Mouse (Mus musculus): ENCODE data around the gene Depp1. TPM values are rescaled to one million over a fixed set of nuclear protein-coding genes. Genes with fewer than 3 reads are reported as not detected.
A peak's percentile ranks its signal among the peaks of the same experiment; 100 is the strongest.

The Depp1 gene
- total and polyA plus RNA-seq, 2 experiments from 2014 or later: 3.1 to 5.0 TPM

- Histone ChIP-seq H3K9me3 (ENCODE audit: low read length) (no peaks in the 10 kb centered on the region), H3K4me2 (ENCODE audit: low read depth, low read length, poor library complexity, severe bottlenecking) (no peak overlapping the region), H3K4me3 (ENCODE audit: low read depth, low read length) (no peak overlapping the region), H3K4me1 (ENCODE audit: insufficient read depth, low read length) (no peaks in the 10 kb centered on the region), H3K9ac (replicated peaks; ENCODE audit: low read length, poor library complexity, severe bottlenecking) (no peak overlapping the region), H3K27me3 (ENCODE audit: insufficient read depth, low read length) (no peaks in the 10 kb centered on the region), H3K27ac (ENCODE audit: low read depth, low read length) (no peak overlapping the region), H3K36me3 (ENCODE audit: insufficient read depth, low read length) (no peaks in the 10 kb centered on the region)
- peak; percentile 93 for TF ChIP-seq CTCF (IDR thresholded peaks at IDR 0.05)
- ATAC-seq (ENCODE audit: low FRiP score) (peak; percentile 70), DNase-seq (ENCODE audit: low spot score) (peak; percentile 89)
- WGBS: 51% methylated on average over 9 of the region's 9 CpGs
Measured at GRCm38 (mm10) chr6:116653684-116654454, 3.5 kb downstream of the Depp1 start.

- Histone ChIP-seq H3K4me2 (ENCODE audit: low read depth, low read length, poor library complexity, severe bottlenecking) (no peak overlapping the region), H3K9ac (replicated peaks; ENCODE audit: low read length, poor library complexity, severe bottlenecking) (no peak overlapping the region), H3K27me3 (ENCODE audit: insufficient read depth, low read length) (no peaks in the 10 kb centered on the region), H3K4me1 (ENCODE audit: insufficient read depth, low read length) (no peaks in the 10 kb centered on the region), H3K4me3 (ENCODE audit: low read depth, low read length) (no peak overlapping the region), H3K36me3 (ENCODE audit: insufficient read depth, low read length) (no peaks in the 10 kb centered on the region), H3K27ac (ENCODE audit: low read depth, low read length) (no peak overlapping the region), H3K9me3 (ENCODE audit: low read length) (no peaks in the 10 kb centered on the region)
- no peak for TF ChIP-seq CTCF (IDR thresholded peaks at IDR 0.05)
- no peak for ATAC-seq (ENCODE audit: low FRiP score)
- WGBS: 88% methylated on average over 2 of the region's 2 CpGs
- DNase-seq (ENCODE audit: low spot score): no peak
Measured at GRCm38 (mm10) chr6:116663364-116663763, 13.0 kb downstream of the Depp1 start.

- Histone ChIP-seq H3K27me3 (ENCODE audit: insufficient read depth, low read length) (no peaks in the 10 kb centered on the region), H3K4me2 (ENCODE audit: low read depth, low read length, poor library complexity, severe bottlenecking) (no peak overlapping the region), H3K4me1 (ENCODE audit: insufficient read depth, low read length) (no peaks in the 10 kb centered on the region), H3K36me3 (ENCODE audit: insufficient read depth, low read length) (no peaks in the 10 kb centered on the region), H3K27ac (ENCODE audit: low read depth, low read length) (no peak overlapping the region), H3K4me3 (ENCODE audit: low read depth, low read length) (no peak overlapping the region), H3K9ac (replicated peaks; ENCODE audit: low read length, poor library complexity, severe bottlenecking) (no peak overlapping the region), H3K9me3 (ENCODE audit: low read length) (no peaks in the 10 kb centered on the region)
- no peak for ATAC-seq (ENCODE audit: low FRiP score)
- TF ChIP-seq CTCF (IDR thresholded peaks at IDR 0.05): no peak
- no peak for DNase-seq (ENCODE audit: low spot score)
- 81% methylated on average over 6 of the region's 6 CpGs for WGBS
Measured at GRCm38 (mm10) chr6:116664031-116664430, 13.6 kb downstream of the Depp1 start.

GRCm38 (mm10) chr6:116664830-116665229 is 14.4 kb downstream of the Depp1 start:
- no peak overlapping the region for H3K27ac ChIP-seq (ENCODE audit: low read depth, low read length)
- no peak for TF ChIP-seq CTCF (IDR thresholded peaks at IDR 0.05)
- no peaks in the 10 kb centered on the region for H3K27me3 ChIP-seq (ENCODE audit: insufficient read depth, low read length)
- no peak overlapping the region for H3K9ac ChIP-seq (replicated peaks; ENCODE audit: low read length, poor library complexity, severe bottlenecking)
- H3K9me3 ChIP-seq (ENCODE audit: low read length): no peaks in the 10 kb centered on the region
- H3K4me1 ChIP-seq (ENCODE audit: insufficient read depth, low read length): no peaks in the 10 kb centered on the region
- no peak overlapping the region for H3K4me3 ChIP-seq (ENCODE audit: low read depth, low read length)
- DNase-seq (ENCODE audit: low spot score) (no peak), ATAC-seq (ENCODE audit: low FRiP score) (no peak)
- no peak overlapping the region for H3K4me2 ChIP-seq (ENCODE audit: low read depth, low read length, poor library complexity, severe bottlenecking)
- no peaks in the 10 kb centered on the region for H3K36me3 ChIP-seq (ENCODE audit: insufficient read depth, low read length)
- WGBS: 71% methylated on average over 3 of the region's 3 CpGs

GRCm38 (mm10) chr6:116666085-116666750 is 15.8 kb downstream of the Depp1 start:
- no peaks in the 10 kb centered on the region for H3K36me3 ChIP-seq (ENCODE audit: insufficient read depth, low read length)
- peaks cover 5% of the 10 kb centered on the region for H3K4me1 ChIP-seq (ENCODE audit: insufficient read depth, low read length)
- no peak overlapping the region for H3K4me2 ChIP-seq (ENCODE audit: low read depth, low read length, poor library complexity, severe bottlenecking)
- DNase-seq (ENCODE audit: low spot score): no peak
- no peak overlapping the region for H3K9ac ChIP-seq (replicated peaks; ENCODE audit: low read length, poor library complexity, severe bottlenecking)
- ATAC-seq (ENCODE audit: low FRiP score): no peak
- no peak overlapping the region for H3K27ac ChIP-seq (ENCODE audit: low read depth, low read length)
- WGBS: 85% methylated on average over 12 of the region's 12 CpGs
- no peak overlapping the region for H3K4me3 ChIP-seq (ENCODE audit: low read depth, low read length)
- H3K27me3 ChIP-seq (ENCODE audit: insufficient read depth, low read length): no peaks in the 10 kb centered on the region
- no peaks in the 10 kb centered on the region for H3K9me3 ChIP-seq (ENCODE audit: low read length)
- TF ChIP-seq CTCF (IDR thresholded peaks at IDR 0.05): no peak

- Histone ChIP-seq H3K4me1 (ENCODE audit: insufficient read depth, low read length) (peaks cover 5% of the 10 kb centered on the region), H3K9me3 (ENCODE audit: low read length) (no peaks in the 10 kb centered on the region), H3K27me3 (ENCODE audit: insufficient read depth, low read length) (no peaks in the 10 kb centered on the region), H3K4me3 (ENCODE audit: low read depth, low read length) (no peak overlapping the region), H3K36me3 (ENCODE audit: insufficient read depth, low read length) (no peaks in the 10 kb centered on the region), H3K9ac (replicated peaks; ENCODE audit: low read length, poor library complexity, severe bottlenecking) (no peak overlapping the region), H3K4me2 (ENCODE audit: low read depth, low read length, poor library complexity, severe bottlenecking) (no peak overlapping the region), H3K27ac (ENCODE audit: low read depth, low read length) (no peak overlapping the region)
- no peak for TF ChIP-seq CTCF (IDR thresholded peaks at IDR 0.05)
- DNase-seq (ENCODE audit: low spot score) (no peak), ATAC-seq (ENCODE audit: low FRiP score) (no peak)
- 28% methylated on average over 3 of the region's 3 CpGs for WGBS
Measured at GRCm38 (mm10) chr6:116666892-116667291, 16.5 kb downstream of the Depp1 start.
